Mouse (Mus musculus) midbrain, embryonic 13.5 days (tissue): Measurements from ENCODE around the gene Tmem186. TPM values are rescaled to one million over a fixed set of nuclear protein-coding genes. Genes with fewer than 3 reads are reported as not detected.

Experiments
- ATAC-seq: fragments of 200-750 bp; cut with Nextera tagmentation; 2 replicates; pipeline ENCODE4 v1.8.0; 2017; ENCODE audit warnings: mild to moderate bottlenecking, moderate TSS enrichment, moderate library complexity
- H3K27ac ChIP-seq: fragments of 300-500 bp; sonication (generic); 2 replicates; pipeline ENCODE4 v1.5.1; 2015; ENCODE audit warnings: inconsistent platforms, mild to moderate bottlenecking, moderate library complexity
- H3K27me3 ChIP-seq: fragments of 300-500 bp; sonication (generic); 2 replicates; pipeline ENCODE4 v1.6.1; 2015; ENCODE audit warnings: mild to moderate bottlenecking, inconsistent platforms
- H3K36me3 ChIP-seq: fragments of 300-500 bp; sonication (generic); 2 replicates; pipeline ENCODE4 v1.6.1; 2015; ENCODE audit warnings: mild to moderate bottlenecking, inconsistent platforms
- H3K4me1 ChIP-seq: fragments of 300-500 bp; sonication (generic); replicated peaks from 2 replicates; pipeline ENCODE4 v1.6.1; 2015; ENCODE audit warnings: inconsistent platforms
- H3K4me2 ChIP-seq: fragments of 300-500 bp; sonication (generic); replicated peaks from 2 replicates; pipeline ENCODE4 v1.6.1; 2015; ENCODE audit warnings: moderate library complexity, mild to moderate bottlenecking, inconsistent platforms
- H3K4me3 ChIP-seq: fragments of 300-500 bp; sonication (generic); replicated peaks from 2 replicates; pipeline ENCODE4 v1.5.1; 2015; ENCODE audit warnings: mild to moderate bottlenecking, inconsistent platforms
- H3K9ac ChIP-seq: fragments of 300-500 bp; sonication (generic); replicated peaks from 2 replicates; pipeline ENCODE4 v1.6.1; 2015; ENCODE audit warnings: mild to moderate bottlenecking, inconsistent platforms
- H3K9me3 ChIP-seq: fragments of 300-500 bp; sonication (generic); 2 replicates; pipeline ENCODE4 v1.6.1; 2016; ENCODE audit warnings: mild to moderate bottlenecking, inconsistent platforms
- WGBS: fragments of 180-500 bp; shearing (Covaris S2); methylation state at CpG from one replicate; pipeline ENCODE4 v1.1.7; 2015; 5-methylcytosine and 5-hydroxymethylcytosine counted together
- microRNA-seq: library from miRNA; unstranded; fragments of <30 nt; microRNA quantifications from one replicate; pipeline ENCODE4, GENCODE M21; 2016
- polyA plus RNA-seq: library from polyadenylated mRNA; unstranded; fragments of >200 nt; fragmentation: Nextera tagmentation; extraction: Ambion mirVana; gene quantifications from 2 replicates; pipeline ENCODE4 v1.2.1, GENCODE M21; 2015

Tmem186 gene
- polyA plus RNA-seq, 1 experiment from 2014 or later, result 26.2 TPM

DNA sequence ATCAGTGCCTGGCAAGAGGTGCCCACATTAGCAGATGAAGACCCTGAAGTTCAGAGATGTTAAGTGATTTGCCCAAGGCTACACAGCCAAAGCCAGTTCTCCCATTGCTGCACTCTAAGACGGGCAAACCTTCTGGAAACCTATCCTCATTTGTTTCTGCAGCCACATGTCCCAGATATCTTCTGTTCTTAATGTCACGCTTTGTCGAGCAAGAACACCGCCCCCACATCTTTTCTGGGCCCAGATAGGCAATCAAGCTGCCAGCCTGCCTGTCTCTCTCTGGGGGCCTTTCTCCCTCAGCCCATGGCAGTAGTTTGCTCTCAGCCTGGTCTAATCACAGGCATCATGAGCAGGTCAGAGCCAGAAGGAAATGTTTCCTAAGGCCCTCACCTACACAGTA is 41.2 kb downstream of the Tmem186 start:
- no peak for ATAC-seq

GRCm38 (mm10) chr16:8595411-8595810 is 42.1 kb downstream of the Tmem186 start:
- H3K4me1 ChIP-seq, result no peaks in the 10 kb centered on the region
- H3K27me3 ChIP-seq, result no peaks in the 10 kb centered on the region
- H3K9me3 ChIP-seq, result no peaks in the 10 kb centered on the region
- ATAC-seq, result no peak
- H3K4me2 ChIP-seq, result no peak overlapping the region
- no peak overlapping the region for H3K9ac ChIP-seq
- no peak overlapping the region for H3K27ac ChIP-seq
- WGBS, result 69% methylated on average over 4 of the region's 4 CpGs
- 0 out of 2 replicates have a peak, but pooled peaks cover 6% of the 10 kb centered on the region for H3K36me3 ChIP-seq
- H3K4me3 ChIP-seq, result no peak overlapping the region

More for the DNA sequence above, 41.2 kb downstream of the Tmem186 start:
- H3K36me3 ChIP-seq, result 0 out of 2 replicates have a peak, but pooled peaks cover 6% of the 10 kb centered on the region
- H3K4me2 ChIP-seq, result no peak overlapping the region
- WGBS, result 60% methylated on average over 4 of the region's 4 CpGs
- no peak overlapping the region for H3K27ac ChIP-seq
- no peaks in the 10 kb centered on the region for H3K9me3 ChIP-seq
- no peak overlapping the region for H3K9ac ChIP-seq
- no peak overlapping the region for H3K4me3 ChIP-seq
- H3K27me3 ChIP-seq, result no peaks in the 10 kb centered on the region
- H3K4me1 ChIP-seq, result no peaks in the 10 kb centered on the region

- Histone ChIP-seq H3K9ac (no peak overlapping the region), H3K4me2 (no peak overlapping the region), H3K4me1 (no peaks in the 10 kb centered on the region), H3K36me3 (peaks cover 60% of the 10 kb centered on the region), H3K9me3 (no peaks in the 10 kb centered on the region), H3K4me3 (no peak overlapping the region), H3K27ac (no peak overlapping the region), H3K27me3 (no peaks in the 10 kb centered on the region)
- no peak for ATAC-seq
- 82% methylated on average over 5 of the region's 5 CpGs for WGBS
Measured at GRCm38 (mm10) chr16:8585056-8585455, 52.5 kb downstream of the Tmem186 start.

DNA sequence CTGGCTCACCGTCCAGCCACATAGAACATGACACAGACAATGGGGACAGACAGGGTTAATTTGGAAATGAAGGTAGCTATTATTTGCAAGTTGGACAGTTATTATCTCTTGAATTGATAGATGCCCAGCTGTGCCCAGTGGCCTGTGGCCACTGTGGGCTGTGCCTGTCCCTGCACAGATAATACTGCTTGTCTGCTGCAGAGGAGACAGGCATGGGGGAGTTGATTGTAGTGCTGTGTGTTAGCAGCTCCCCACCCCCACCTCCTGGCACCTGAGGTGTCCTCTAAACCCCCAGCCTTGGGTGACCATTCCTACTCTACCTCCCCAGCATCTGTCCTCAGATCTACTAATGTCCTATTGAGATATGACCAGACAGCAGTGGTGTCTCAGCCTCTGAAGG is 53.3 kb downstream of the Tmem186 start:
- no peak overlapping the region for H3K4me2 ChIP-seq
- H3K36me3 ChIP-seq, result peaks cover 52% of the 10 kb centered on the region
- ATAC-seq, result no peak
- no peak overlapping the region for H3K9ac ChIP-seq
- WGBS, result 61% methylated on average over 1 of the region's 1 CpGs
- no peak overlapping the region for H3K4me3 ChIP-seq
- H3K27me3 ChIP-seq, result no peaks in the 10 kb centered on the region
- no peaks in the 10 kb centered on the region for H3K9me3 ChIP-seq
- no peaks in the 10 kb centered on the region for H3K4me1 ChIP-seq
- no peak overlapping the region for H3K27ac ChIP-seq

Small RNAs within 50 kb of the gene (microRNA-seq; reads per million reads assigned to microRNA genes)
- not detected for gene Gm22137

Other genes starting within 250 kb of the Tmem186 start
- 0.30 TPM in 1 of 2 replicates, not detected in the other for gene Tmem114, start 212.6 kb downstream of the Tmem186 start, polyA plus RNA-seq
- gene Mettl22, start 166.9 kb downstream of the Tmem186 start, polyA plus RNA-seq, result 31.4 and 33.5 TPM in 2 replicates
- gene Abat, start 124.3 kb downstream of the Tmem186 start, polyA plus RNA-seq, result 55.2 and 61.4 TPM in 2 replicates
- 54.0 and 55.0 TPM in 2 replicates for gene Pmm2, start within 50 bp of the Tmem186 start, polyA plus RNA-seq
- gene Carhsp1, start 34.4 kb upstream of the Tmem186 start, polyA plus RNA-seq, result 253 and 274 TPM in 2 replicates
- not detected in 2 replicates for gene Gm5767, start 43.1 kb upstream of the Tmem186 start, polyA plus RNA-seq
- gene Usp7, start 154.6 kb upstream of the Tmem186 start, polyA plus RNA-seq, result 30.3 and 38.7 TPM in 2 replicates
- 31.3 and 35.4 TPM in 2 replicates for gene 1810013L24Rik, start 192.4 kb upstream of the Tmem186 start, polyA plus RNA-seq